Mouse (Mus musculus): ENCODE data around the gene Nos3. TPM values are rescaled to one million over a fixed set of nuclear protein-coding genes. Genes with fewer than 3 reads are reported as not detected.

The Nos3 gene
- polyA plus RNA-seq, 1 experiment from 2014 or later: 0.06 TPM

DNA sequence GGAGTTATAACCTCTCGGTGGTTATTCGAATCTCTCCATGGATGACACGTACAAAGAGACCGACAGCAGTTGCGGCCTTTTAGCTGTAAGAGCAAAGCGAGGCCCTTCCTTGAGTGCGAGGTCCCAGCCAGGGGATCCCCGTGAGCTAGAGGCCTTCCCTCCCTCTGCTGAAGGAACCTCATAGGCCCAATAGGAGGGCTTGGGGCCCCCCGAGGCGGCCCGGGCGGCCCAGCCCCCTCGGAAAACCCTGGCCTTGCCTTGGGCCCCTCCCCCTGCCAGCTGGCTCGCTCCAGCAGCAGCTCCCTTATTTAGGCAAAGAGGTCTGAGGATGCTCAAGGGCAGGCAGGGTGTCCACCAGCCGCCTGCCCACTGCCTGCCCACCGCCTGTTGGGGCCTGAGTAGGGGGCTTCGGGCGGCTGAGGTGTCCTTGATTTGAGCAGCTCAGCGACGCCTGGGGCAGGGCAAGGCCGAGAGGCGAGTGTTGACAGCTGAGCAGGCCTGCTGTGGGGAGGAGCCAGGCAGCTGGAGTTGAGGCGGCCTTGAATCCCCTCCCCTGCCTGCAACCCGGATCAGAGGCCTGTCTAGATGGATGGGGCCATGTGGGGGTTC lies 12.3 kb upstream of the Nos3 start:
- DNase-seq (ENCODE audit: low read depth, low spot score) (no peak), ATAC-seq (no peak)
- in situ Hi-C loops (cut with MboI; ENCODE audit: low pct_unique_long_range_greater_than_20kb): no loop called here
- ChIA-PET POLR2A (no interaction called here), CTCF (interaction anchor here (1.0 kb wide), 1 partner anchor 18 kb away, joined by 3 read pairs; no protein-coding TSS in a partner anchor)
- TF ChIP-seq CTCF (IDR thresholded peaks at IDR 0.05): no peak
- peaks cover 43% of the 10 kb centered on the region for H3K27me3 ChIP-seq

DNA sequence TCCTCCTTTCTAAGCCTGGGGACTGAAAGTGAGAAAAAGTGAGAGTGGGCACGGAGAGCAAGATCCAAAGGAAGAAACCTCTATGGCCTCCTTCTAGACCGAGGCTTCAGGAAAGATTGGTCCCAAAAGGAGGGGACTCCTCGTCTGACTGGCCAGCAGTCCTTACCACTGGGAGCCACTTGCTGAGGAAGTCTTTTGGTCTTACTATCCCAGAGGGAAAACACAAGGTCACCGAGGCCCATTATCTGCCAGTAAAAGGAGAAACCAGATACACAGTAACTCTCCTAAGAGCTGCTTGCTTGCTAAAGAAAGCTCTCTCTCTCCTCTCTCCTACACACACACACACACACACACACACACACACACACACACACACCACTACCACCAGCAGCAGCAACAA lies 11.3 kb upstream of the Nos3 start:
- no peak for TF ChIP-seq CTCF (IDR thresholded peaks at IDR 0.05)
- ChIA-PET POLR2A (no interaction called here), CTCF (no interaction called here)
- ATAC-seq (no peak), DNase-seq (ENCODE audit: low read depth, low spot score) (no peak)
- in situ Hi-C loops (cut with MboI; ENCODE audit: low pct_unique_long_range_greater_than_20kb): no loop called here
- peaks cover 43% of the 10 kb centered on the region for H3K27me3 ChIP-seq

DNA sequence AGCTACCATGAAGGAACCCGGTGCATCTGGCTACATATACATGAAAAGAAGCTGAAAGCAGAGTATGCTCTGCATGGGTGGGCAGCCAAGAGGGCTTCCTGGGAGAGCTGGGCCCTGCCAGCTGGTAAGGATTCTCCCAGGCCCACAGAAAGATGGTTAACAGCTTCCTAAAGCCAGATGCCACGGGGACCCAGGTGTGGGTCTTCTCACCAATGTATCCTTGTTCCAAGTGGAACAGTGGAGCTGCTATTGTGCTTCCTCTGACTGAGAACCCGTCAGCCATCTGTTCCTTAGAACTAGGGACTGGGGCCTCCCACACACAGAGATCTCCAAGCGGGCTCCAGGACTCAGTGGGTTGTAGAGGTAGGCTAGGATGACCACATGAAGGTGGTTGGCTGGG lies 7.8 kb upstream of the Nos3 start:
- DNase-seq (ENCODE audit: low read depth, low spot score) (no peak), ATAC-seq (no peak)
- ChIA-PET CTCF (interaction anchor here (1.0 to 2.2 kb wide), 5 partner anchors 15 to 96 kb away, joined by 3 to 12 read pairs (median 4); no protein-coding TSS in a partner anchor), POLR2A (no interaction called here)
- in situ Hi-C loops (cut with MboI; ENCODE audit: low pct_unique_long_range_greater_than_20kb): no loop called here
- no peak for TF ChIP-seq CTCF (IDR thresholded peaks at IDR 0.05)
- peaks cover 25% of the 10 kb centered on the region for H3K27me3 ChIP-seq

GRCm38 (mm10) chr5:24357461-24357860 lies 7.1 kb upstream of the Nos3 start:
- DNase-seq (ENCODE audit: low read depth, low spot score): peak; percentile 50
- ATAC-seq: peak; percentile 41
- peaks cover 18% of the 10 kb centered on the region for H3K27me3 ChIP-seq
- no peak for TF ChIP-seq CTCF (IDR thresholded peaks at IDR 0.05)
- CTCF ChIA-PET: interaction anchor here (0.8 to 2.2 kb wide), 10 partner anchors 15 to 96 kb away, joined by 3 to 12 read pairs (median 4); partner anchors contain the start of gene Abcb8
- in situ Hi-C loops (cut with MboI; ENCODE audit: low pct_unique_long_range_greater_than_20kb): no loop called here
- POLR2A ChIA-PET: interaction anchor here (1.0 to 1.2 kb wide), 2 partner anchors 14 to 28 kb away, joined by 3 read pairs; no protein-coding TSS in a partner anchor

DNA sequence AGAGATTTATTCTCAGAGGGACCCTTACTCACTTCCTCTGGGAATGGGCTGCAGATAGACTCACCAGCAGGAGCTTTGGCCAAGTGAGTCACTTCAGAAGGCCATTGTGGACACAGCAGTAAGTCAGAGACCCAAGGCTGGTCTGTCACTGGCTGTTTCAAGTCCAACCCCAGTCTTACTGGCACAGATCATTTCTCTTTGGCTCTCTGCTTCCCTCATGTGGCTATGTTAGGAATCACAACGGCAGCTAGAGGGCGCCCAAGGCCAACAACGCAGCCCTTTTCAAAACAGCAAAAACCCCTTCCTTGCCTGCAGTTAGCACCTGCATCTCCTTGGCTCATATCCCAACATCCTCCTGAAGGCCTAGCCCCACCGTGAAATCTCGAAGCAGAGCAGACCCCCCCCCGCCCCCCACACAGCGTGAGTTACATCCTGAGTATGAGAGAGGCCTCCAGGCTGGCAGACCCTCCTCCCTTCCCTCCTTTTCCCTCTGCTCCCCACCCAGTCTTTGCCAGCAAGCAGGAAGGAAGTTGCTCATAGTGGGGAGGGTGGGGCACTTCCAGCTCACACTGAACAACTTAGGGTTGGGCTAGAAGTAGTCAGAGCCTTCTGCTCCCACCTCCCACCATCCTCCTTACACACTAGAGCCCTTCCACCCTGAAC lies 3.7 kb upstream of the Nos3 start:
- POLR2A ChIA-PET: no interaction called here
- in situ Hi-C loops (cut with MboI; ENCODE audit: low pct_unique_long_range_greater_than_20kb): loop anchor here (5.0 kb wide), 1 partner anchor 94 kb away; no protein-coding TSS in a partner anchor
- no peak for ATAC-seq
- CTCF ChIA-PET: interaction anchor here (0.8 to 2.9 kb wide), 16 partner anchors 9 to 98 kb away, joined by 3 to 12 read pairs (median 4); partner anchors contain the start of genes Abcb8 and Atg9b
- TF ChIP-seq CTCF (IDR thresholded peaks at IDR 0.05): peak; percentile 97
- peaks cover 20% of the 10 kb centered on the region for H3K27me3 ChIP-seq
- DNase-seq (ENCODE audit: low read depth, low spot score): peak; percentile 30

DNA sequence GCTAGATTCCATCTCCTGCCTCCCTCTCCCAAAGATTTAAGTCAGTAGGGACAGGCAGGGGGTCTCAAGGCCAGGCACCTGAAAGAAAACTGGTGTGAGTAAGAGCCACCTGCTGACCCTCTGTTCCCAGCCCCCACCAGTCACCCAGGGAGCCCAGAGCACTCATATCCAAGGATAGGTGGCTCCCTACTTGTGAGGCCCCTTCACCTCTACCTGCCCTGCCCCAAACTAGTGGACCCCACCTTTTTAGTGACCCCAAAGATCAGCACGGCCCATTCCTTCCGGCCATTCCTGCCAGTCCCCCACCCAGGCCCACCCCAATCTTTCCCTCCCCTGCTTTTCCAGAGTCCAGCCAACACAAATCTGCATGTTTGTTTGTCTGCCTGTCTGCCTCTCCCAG lies 1.1 kb upstream of the Nos3 start:
- POLR2A ChIA-PET: interaction anchor here (0.5 kb wide), 1 partner anchor 154 kb away, joined by 3 read pairs; no protein-coding TSS in a partner anchor
- in situ Hi-C loops (cut with MboI; ENCODE audit: low pct_unique_long_range_greater_than_20kb): loop anchor here (5.0 kb wide), 1 partner anchor 96 kb away; no protein-coding TSS in a partner anchor
- ATAC-seq: no peak

DNA sequence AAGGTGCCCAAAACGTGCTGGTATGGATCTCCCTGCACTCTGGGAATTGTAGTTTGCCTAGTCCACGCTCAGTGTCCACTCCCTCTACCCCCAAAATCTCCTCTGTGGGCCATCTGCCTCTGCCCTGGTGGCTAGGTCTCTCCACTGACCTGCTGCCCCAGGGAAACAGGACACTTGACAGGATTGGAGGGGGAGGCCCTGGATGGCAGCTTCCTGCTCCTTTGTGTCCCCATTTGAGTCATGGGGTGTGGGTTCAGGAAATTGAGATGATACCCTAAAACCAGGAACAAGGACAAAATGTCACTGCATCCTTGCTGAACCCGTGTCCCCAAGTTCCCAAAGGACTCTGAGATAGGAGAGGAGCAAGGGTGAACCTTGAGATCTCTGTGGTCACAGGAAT lies 549 bp upstream of the Nos3 start:
- in situ Hi-C loops (cut with MboI; ENCODE audit: low pct_unique_long_range_greater_than_20kb): loop anchor here (5.0 kb wide), 1 partner anchor 97 kb away; no protein-coding TSS in a partner anchor
- CTCF ChIA-PET: interaction anchor here (1.8 kb wide), 1 partner anchor 23 kb away, joined by 3 read pairs; no protein-coding TSS in a partner anchor
- ATAC-seq (no peak), DNase-seq (ENCODE audit: low read depth, low spot score) (no peak)
- H3K27me3 ChIP-seq: peaks cover 16% of the 10 kb centered on the region
- POLR2A ChIA-PET: no interaction called here
- no peak for TF ChIP-seq CTCF (IDR thresholded peaks at IDR 0.05)

More for the DNA sequence above, 1.1 kb upstream of the Nos3 start:
- CTCF ChIA-PET: interaction anchor here (1.8 kb wide), 1 partner anchor 23 kb away, joined by 3 read pairs; no protein-coding TSS in a partner anchor
- peaks cover 20% of the 10 kb centered on the region for H3K27me3 ChIP-seq
- TF ChIP-seq CTCF (IDR thresholded peaks at IDR 0.05): no peak
- no peak for DNase-seq (ENCODE audit: low read depth, low spot score)

DNA sequence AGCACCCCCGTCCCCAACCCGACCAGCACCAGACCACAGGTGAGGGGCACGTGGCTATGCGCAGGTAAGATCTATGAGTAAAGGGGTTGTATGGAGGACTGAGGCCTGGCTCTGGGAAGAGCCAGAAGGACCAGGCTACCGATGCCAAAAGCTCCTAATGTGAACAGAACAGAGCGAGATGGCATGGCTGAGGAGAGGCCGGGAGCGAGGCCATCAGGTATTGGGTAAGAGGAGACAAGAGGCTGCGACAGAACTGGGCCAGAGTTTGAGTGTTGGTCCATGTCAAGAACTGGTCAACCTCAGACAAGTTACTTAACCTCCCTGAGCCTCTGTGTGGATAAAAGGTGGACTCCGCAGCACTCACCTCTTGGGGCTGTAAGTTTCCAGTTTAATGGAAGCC lies 353 bp downstream of the Nos3 start:
- H3K27me3 ChIP-seq: peaks cover 16% of the 10 kb centered on the region
- ChIA-PET POLR2A (no interaction called here), CTCF (interaction anchor here (1.0 kb wide), 1 partner anchor 14 kb away, joined by 3 read pairs; no protein-coding TSS in a partner anchor)
- no peak for TF ChIP-seq CTCF (IDR thresholded peaks at IDR 0.05)
- no peak for DNase-seq (ENCODE audit: low read depth, low spot score)
- in situ Hi-C loops (cut with MboI; ENCODE audit: low pct_unique_long_range_greater_than_20kb): loop anchor here (5.0 kb wide), 1 partner anchor 98 kb away; no protein-coding TSS in a partner anchor
- ATAC-seq: no peak

DNA sequence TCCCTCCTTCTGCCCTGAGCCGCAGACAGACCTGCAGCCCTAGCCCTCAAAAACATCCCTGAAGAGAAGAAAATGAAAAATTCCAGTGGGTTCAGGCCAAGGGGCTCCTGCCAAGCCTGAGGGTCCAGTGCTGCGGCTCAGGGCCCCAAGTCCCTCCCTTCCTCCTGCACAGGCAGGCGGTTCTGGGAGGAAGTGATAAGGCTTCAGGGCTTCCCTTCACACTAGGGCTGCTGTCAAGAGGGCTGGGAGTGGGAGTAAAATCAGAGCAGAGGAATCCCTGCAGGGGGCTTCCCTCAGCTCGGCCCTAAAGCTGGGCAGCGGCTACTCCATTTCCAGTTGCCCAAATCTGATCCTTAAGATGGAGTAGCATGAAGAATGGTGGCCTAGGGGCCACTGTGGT lies 918 bp downstream of the Nos3 start:
- H3K27me3 ChIP-seq: peaks cover 16% of the 10 kb centered on the region
- DNase-seq (ENCODE audit: low read depth, low spot score) (no peak), ATAC-seq (no peak)
- in situ Hi-C loops (cut with MboI; ENCODE audit: low pct_unique_long_range_greater_than_20kb): no loop called here
- CTCF ChIA-PET: interaction anchor here (1.0 kb wide), 1 partner anchor 14 kb away, joined by 3 read pairs; no protein-coding TSS in a partner anchor
- POLR2A ChIA-PET: no interaction called here
- no peak for TF ChIP-seq CTCF (IDR thresholded peaks at IDR 0.05)

DNA sequence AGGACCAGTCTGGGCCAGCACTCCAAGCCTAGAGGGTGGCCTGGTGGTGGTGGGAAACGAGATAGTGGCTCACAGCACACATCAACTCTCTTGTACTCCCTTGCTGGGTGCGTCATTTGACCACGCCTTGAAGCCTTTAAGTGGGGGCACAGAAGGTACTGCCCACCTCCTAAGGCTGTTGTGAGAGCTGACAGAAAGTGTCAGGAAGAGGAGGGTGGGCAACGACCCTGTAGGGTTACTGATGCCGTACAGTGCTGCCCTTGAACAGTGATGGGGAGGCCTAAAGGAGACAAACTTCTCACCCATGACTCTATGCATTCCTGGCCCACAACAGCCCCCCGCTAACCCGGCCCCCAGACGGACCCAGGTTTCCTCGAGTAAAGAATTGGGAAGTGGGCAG lies 1.8 kb downstream of the Nos3 start:
- CTCF ChIA-PET: no interaction called here

GRCm38 (mm10) chr5:24369767-24370166 lies 5.2 kb downstream of the Nos3 start:
- ChIA-PET CTCF (interaction anchor here (0.9 to 1.3 kb wide), 2 partner anchors 8 to 17 kb away, joined by 3 to 5 read pairs; no protein-coding TSS in a partner anchor), POLR2A (no interaction called here)
- peaks cover 8% of the 10 kb centered on the region for H3K27me3 ChIP-seq
- in situ Hi-C loops (cut with MboI; ENCODE audit: low pct_unique_long_range_greater_than_20kb): no loop called here
- ATAC-seq (no peak), DNase-seq (ENCODE audit: low read depth, low spot score) (no peak)
- TF ChIP-seq CTCF (IDR thresholded peaks at IDR 0.05): no peak

More for the DNA sequence above, 1.8 kb downstream of the Nos3 start:
- no peak for TF ChIP-seq CTCF (IDR thresholded peaks at IDR 0.05)
- POLR2A ChIA-PET: no interaction called here
- DNase-seq (ENCODE audit: low read depth, low spot score): no peak
- peaks cover 16% of the 10 kb centered on the region for H3K27me3 ChIP-seq
- no peak for ATAC-seq
- in situ Hi-C loops (cut with MboI; ENCODE audit: low pct_unique_long_range_greater_than_20kb): no loop called here

All from Patski (cell line).